Mouse (Mus musculus) MEL (cell line): ENCODE data around the gene Esp36. TPM values are rescaled to one million over a fixed set of nuclear protein-coding genes. Genes with fewer than 3 reads are reported as not detected.
A peak's percentile ranks its signal among the peaks of the same experiment; 100 is the strongest.
"Not testable (repeated sequence)": the region's sequence is repeated elsewhere in the genome, so short reads cannot be mapped to it uniquely, and the experiment has no call there.

Experiments used
- DNase-seq: peaks from one replicate; pipeline ENCODE4 v3.0.0; 2011; ENCODE audit warnings: low read depth, low spot score
- H3K27ac ChIP-seq: 2 replicates; pipeline ENCODE4 v1.5.1; 2012; ENCODE audit warnings: low read depth, mild to moderate bottlenecking, control low read depth, low read length, moderate library complexity; ENCODE audit not compliant: control insufficient read depth
- H3K27me3 ChIP-seq, 2 experiments: fragments of 150-350 bp in 1 of 2; sonication (generic) in 1 of 2; 2 replicates each; pipeline ENCODE4 v1.6.1; 2012; ENCODE audit warnings: low read length in 2 of 2, mild to moderate bottlenecking in 2 of 2, improper control_type of control experiment in 1 of 2, moderate library complexity in 1 of 2; ENCODE audit not compliant: insufficient read depth in 2 of 2, control insufficient read depth in 1 of 2
- H3K36me3 ChIP-seq, 2 experiments: 2 replicates each; pipeline ENCODE4 v1.6.1; 2012 to 2014; ENCODE audit warnings: low read length in 2 of 2, improper control_type of control experiment in 1 of 2, inconsistent platforms in 1 of 2, mild to moderate bottlenecking in 1 of 2; ENCODE audit not compliant: insufficient read depth in 2 of 2, control insufficient read depth in 1 of 2
- H3K4me1 ChIP-seq, 2 experiments: fragments of 150-350 bp in 1 of 2; sonication (generic) in 1 of 2; 2 replicates each; pipeline ENCODE4 v1.6.1; 2012; ENCODE audit warnings: low read length in 2 of 2, improper control_type of control experiment in 1 of 2, mild to moderate bottlenecking in 1 of 2; ENCODE audit not compliant: insufficient read depth in 2 of 2, control insufficient read depth in 1 of 2
- H3K4me3 ChIP-seq, 2 experiments: fragments of 150-350 bp in 1 of 2; sonication (generic) in 1 of 2; 2 replicates each; pipeline ENCODE4 v1.5.1; 2012; ENCODE audit warnings: low read depth in 2 of 2, low read length in 2 of 2, mild to moderate bottlenecking in 2 of 2, moderate library complexity in 2 of 2, control low read depth in 1 of 2, improper control_type of control experiment in 1 of 2; ENCODE audit not compliant: control insufficient read depth in 1 of 2, insufficient read depth in 1 of 2
- H3K79me2 ChIP-seq: 2 replicates; pipeline ENCODE4 v1.6.1; 2012; ENCODE audit warnings: mild to moderate bottlenecking, low read length, moderate library complexity; ENCODE audit not compliant: control insufficient read depth, poor library complexity, insufficient read depth
- H3K9ac ChIP-seq: 2 replicates; pipeline ENCODE4 v1.6.1; 2012; ENCODE audit warnings: low read depth, mild to moderate bottlenecking, control low read depth, low read length, moderate library complexity; ENCODE audit not compliant: control insufficient read depth, poor library complexity, severe bottlenecking
- H3K9me3 ChIP-seq: fragments of 150-350 bp; sonication (generic); replicated peaks from 2 replicates; pipeline ENCODE4 v1.6.1; 2012; ENCODE audit warnings: mild to moderate bottlenecking, low read length, improper control_type of control experiment, moderate library complexity; ENCODE audit not compliant: insufficient read depth
- CHD1 ChIP-seq: IDR thresholded peaks from 2 replicates; pipeline ENCODE4 v1.6.1; 2012; ENCODE audit warnings: low read depth, mild to moderate bottlenecking, inconsistent platforms, low read length, improper control_type of control experiment
- CHD2 ChIP-seq: IDR thresholded peaks from 2 replicates; pipeline ENCODE4 v1.6.1; 2011; ENCODE audit warnings: low read length, improper control_type of control experiment
- E2F4 ChIP-seq: IDR thresholded peaks from 2 replicates; pipeline ENCODE4 v1.6.1; 2011; ENCODE audit warnings: low read depth, low read length, improper control_type of control experiment, borderline replicate concordance
- EP300 ChIP-seq, 2 experiments: IDR thresholded peaks; 2 replicates each; pipeline ENCODE4 v1.6.1; 2011; ENCODE audit warnings: improper control_type of control experiment in 2 of 2, low read length in 2 of 2, low read depth in 1 of 2, mild to moderate bottlenecking in 1 of 2
- ETS1 ChIP-seq: IDR thresholded peaks from 2 replicates; pipeline ENCODE4 v1.6.1; 2012; ENCODE audit warnings: low read depth, mild to moderate bottlenecking, inconsistent platforms, low read length, improper control_type of control experiment, moderate library complexity
- GABPA ChIP-seq: IDR thresholded peaks from 2 replicates; pipeline ENCODE4 v1.6.1; 2012; ENCODE audit warnings: low read depth, mild to moderate bottlenecking, inconsistent platforms, low read length, improper control_type of control experiment, moderate library complexity
- KAT2A ChIP-seq: conservative IDR thresholded peaks from 2 replicates; pipeline ENCODE4 v1.6.1; 2012; ENCODE audit warnings: low read depth, low read length, improper control_type of control experiment, inconsistent platforms
- MAX ChIP-seq: IDR thresholded peaks from 2 replicates; pipeline ENCODE4 v1.6.1; 2011; ENCODE audit warnings: low read length, improper control_type of control experiment
- MAZ ChIP-seq: IDR thresholded peaks from 2 replicates; pipeline ENCODE4 v1.6.1; 2012; ENCODE audit warnings: low read depth, mild to moderate bottlenecking, inconsistent platforms, low read length, improper control_type of control experiment
- NELFE ChIP-seq: IDR thresholded peaks from 2 replicates; pipeline ENCODE4 v1.6.1; 2011; ENCODE audit warnings: low read depth, low read length, improper control_type of control experiment
- NRF1 ChIP-seq: IDR thresholded peaks from 2 replicates; pipeline ENCODE4 v1.6.1; 2014; ENCODE audit warnings: low read depth, mild to moderate bottlenecking, inconsistent platforms, low read length, improper control_type of control experiment, moderate library complexity; ENCODE audit not compliant: poor library complexity, insufficient read depth, severe bottlenecking
- POLR2A ChIP-seq, 2 experiments: IDR thresholded peaks; 2 replicates each; pipeline ENCODE4 v1.6.1; 2011 to 2012; ENCODE audit warnings: low read length in 2 of 2, mild to moderate bottlenecking in 2 of 2, control low read depth in 1 of 2, improper control_type of control experiment in 1 of 2, low read depth in 1 of 2, moderate library complexity in 1 of 2; ENCODE audit not compliant: control insufficient read depth in 1 of 2, insufficient read depth in 1 of 2, poor library complexity in 1 of 2
- RAD21 ChIP-seq: IDR thresholded peaks from 2 replicates; pipeline ENCODE4 v1.6.1; 2011; ENCODE audit warnings: mild to moderate bottlenecking, low read depth, low read length, improper control_type of control experiment
- RCOR1 ChIP-seq: IDR thresholded peaks from 2 replicates; pipeline ENCODE4 v1.6.1; 2012; ENCODE audit warnings: low read depth, mild to moderate bottlenecking, inconsistent platforms, low read length, improper control_type of control experiment
- SIN3A ChIP-seq: IDR thresholded peaks from 2 replicates; pipeline ENCODE4 v1.6.1; 2012; ENCODE audit warnings: low read length, improper control_type of control experiment, inconsistent platforms
- TBP ChIP-seq: IDR thresholded peaks from 2 replicates; pipeline ENCODE4 v1.8.0; 2011; ENCODE audit warnings: low read depth, low read length, improper control_type of control experiment
- TCF12 ChIP-seq: IDR thresholded peaks from 2 replicates; pipeline ENCODE4 v1.6.1; 2014; ENCODE audit warnings: low read depth, mild to moderate bottlenecking, inconsistent platforms, low read length, improper control_type of control experiment, moderate library complexity
- USF1 ChIP-seq: IDR thresholded peaks from 2 replicates; pipeline ENCODE4 v1.6.1; 2014; ENCODE audit warnings: low read depth, mild to moderate bottlenecking, inconsistent platforms, low read length, improper control_type of control experiment, moderate library complexity
- ZKSCAN1 ChIP-seq: IDR thresholded peaks from 2 replicates; pipeline ENCODE4 v1.6.1; 2012; ENCODE audit warnings: low read depth, mild to moderate bottlenecking, inconsistent platforms, low read length, improper control_type of control experiment, moderate library complexity
- polyA plus RNA-seq, 2 experiments: library from polyadenylated mRNA; stranded (reverse) in 1 of 2; unstranded in 1 of 2; fragments of >175 nt in 1 of 2; fragments of >200 nt in 1 of 2; gene quantifications; 2 replicates each; pipeline versions ENCODE4 v1.2.1 to v1.2.4; 2012; ENCODE audit warnings: low replicate concordance in 2 of 2, low read depth in 1 of 2; ENCODE audit not compliant: insufficient read length in 2 of 2, insufficient read depth in 1 of 2, missing spikeins in 1 of 2
- total RNA-seq: library from RNA; depleted of rRNA; stranded (reverse); fragments of 300-350 nt; gene quantifications from 2 replicates; pipeline ENCODE4 v1.2.3, GENCODE M21; 2012; rRNA removed

Esp36 gene
- total RNA-seq (not detected in 2 replicates), polyA plus RNA-seq (not detected)

- Histone ChIP-seq H3K79me2 (no peaks in the 10 kb centered on the region), H3K9ac (no peak within 1 kb of the TSS), H3K4me1 (no peaks in the 10 kb centered on the region), H3K4me3 (no peak within 1 kb of the TSS), H3K27me3 (no peaks in the 10 kb centered on the region), H3K36me3 (no peaks in the 10 kb centered on the region), H3K9me3 (no peaks in the 10 kb centered on the region), H3K27ac (no peak within 1 kb of the TSS)
- no peak for DNase-seq
- TF ChIP-seq POLR2A (IDR thresholded peaks at IDR 0.05; ENCODE audit: control insufficient read depth in 1 of 2, insufficient read depth in 1 of 2, low read depth in 1 of 2, low read length in 2 of 2, poor library complexity in 1 of 2) (no peak), RCOR1 (no peak), ZKSCAN1 (no peak), CHD1 (no peak), TBP (no peak), E2F4 (no peak), SIN3A (no peak), KAT2A (no peak), RAD21 (no peak), MAZ (no peak), USF1 (no peak), CHD2 (no peak), ETS1 (no peak), NELFE (no peak), MAX (no peak), NRF1 (no peak)
Measured at GRCm38 (mm10) chr17:38420085-38420484, at the start of gene Esp36. Esp36 (minus strand) TSS chr17:38420185.

GRCm38 (mm10) chr17:38456206-38456605 is 36.2 kb upstream of the Esp36 start:
- not testable (repeated sequence) for H3K9ac ChIP-seq, H3K27me3 ChIP-seq, H3K36me3 ChIP-seq, H3K9me3 ChIP-seq, H3K27ac ChIP-seq, H3K4me3 ChIP-seq, H3K79me2 ChIP-seq
- DNase-seq, result peak; percentile 20
- TF ChIP-seq GABPA (0 out of 2 replicates have a peak, but pooled peaks have one; percentile 17), ETS1 (peak; percentile 56), EP300 (IDR thresholded peaks at IDR 0.05; ENCODE audit: low read depth in 1 of 2, low read length in 2 of 2) (peak; percentile 46 to 63; a peak in 3 of 4 replicates), TCF12 (peak; percentile 63)
- H3K4me1 ChIP-seq, result peaks cover 0 to 10% of the 10 kb centered on the region in 2 experiments; a peak in 3 of 4 replicates
